Mouse (Mus musculus) kidney, embryonic 15.5 days (tissue): ENCODE measurements around the gene Omd. TPM values are rescaled to one million over a fixed set of nuclear protein-coding genes. Genes with fewer than 3 reads are reported as not detected.
A peak's percentile ranks its signal among the peaks of the same experiment; 100 is the strongest.

Experiments
- ATAC-seq: fragments of 200-750 bp; cut with Nextera tagmentation; replicated peaks from 2 replicates; pipeline ENCODE4 v1.8.0; 2017; ENCODE audit warnings: moderate TSS enrichment; ENCODE audit not compliant: low FRiP score
- H3K27ac ChIP-seq: fragments of 300-500 bp; sonication (generic); 2 replicates; pipeline ENCODE4 v1.5.1; 2015; ENCODE audit warnings: mild to moderate bottlenecking, inconsistent platforms
- H3K27me3 ChIP-seq: fragments of 300-500 bp; sonication (generic); 2 replicates; pipeline ENCODE4 v1.6.1; 2015; ENCODE audit warnings: inconsistent platforms
- H3K36me3 ChIP-seq: fragments of 300-500 bp; sonication (generic); 2 replicates; pipeline ENCODE4 v1.6.1; 2015; ENCODE audit warnings: inconsistent platforms
- H3K4me1 ChIP-seq: fragments of 300-500 bp; sonication (generic); 2 replicates; pipeline ENCODE4 v1.6.1; 2015; ENCODE audit warnings: inconsistent platforms
- H3K4me2 ChIP-seq: fragments of 300-500 bp; sonication (generic); 2 replicates; pipeline ENCODE4 v1.6.1; 2015; ENCODE audit warnings: moderate library complexity, mild to moderate bottlenecking, inconsistent platforms
- H3K4me3 ChIP-seq: fragments of 300-500 bp; sonication (generic); replicated peaks from 2 replicates; pipeline ENCODE4 v1.5.1; 2015; ENCODE audit warnings: mild to moderate bottlenecking, inconsistent platforms
- H3K9ac ChIP-seq: fragments of 300-500 bp; sonication (generic); 2 replicates; pipeline ENCODE4 v1.6.1; 2015; ENCODE audit warnings: mild to moderate bottlenecking, inconsistent platforms
- H3K9me3 ChIP-seq: fragments of 300-500 bp; sonication (generic); replicated peaks from 2 replicates; pipeline ENCODE4 v1.6.1; 2016; ENCODE audit warnings: inconsistent platforms
- WGBS: fragments of 180-500 bp; shearing (Covaris S2); methylation state at CpG from one replicate; pipeline ENCODE4 v1.1.7; 2015; ENCODE audit warnings: mixed read lengths; 5-methylcytosine and 5-hydroxymethylcytosine counted together
- polyA plus RNA-seq: library from polyadenylated mRNA; unstranded; fragments of >200 nt; fragmentation: Nextera tagmentation; extraction: Ambion mirVana; gene quantifications from 2 replicates; pipeline ENCODE4 v1.2.1, GENCODE M21; 2015

Omd gene
- polyA plus RNA-seq = 1.8 and 5.6 TPM in 2 replicates

- Histone ChIP-seq H3K4me1 (no peaks in the 10 kb centered on the region), H3K4me2 (no peak within 1 kb of the TSS), H3K27ac (peak within 1 kb of the TSS; percentile 92), H3K4me3 (no peak within 1 kb of the TSS), H3K9me3 (no peaks in the 10 kb centered on the region), H3K27me3 (no peaks in the 10 kb centered on the region), H3K9ac (no peak within 1 kb of the TSS), H3K36me3 (no peaks in the 10 kb centered on the region)
- WGBS = 58% methylated on average over 8 of the region's 8 CpGs
- no peak for ATAC-seq
Measured at GRCm38 (mm10) chr13:49581541-49582530, at the start of gene Omd. TSS of gene Omd (plus strand) at chr13:49582462.

GRCm38 (mm10) chr13:49536946-49537345, 45.3 kb upstream of the Omd start:
- WGBS = 94% methylated on average over 1 of the region's 1 CpGs
- no peaks in the 10 kb centered on the region for H3K4me1 ChIP-seq
- no peak overlapping the region for H3K27ac ChIP-seq
- H3K4me2 ChIP-seq = no peak overlapping the region
- H3K4me3 ChIP-seq = no peak overlapping the region
- H3K36me3 ChIP-seq = no peaks in the 10 kb centered on the region
- no peaks in the 10 kb centered on the region for H3K9me3 ChIP-seq
- H3K27me3 ChIP-seq = no peaks in the 10 kb centered on the region
- no peak for ATAC-seq
- no peak overlapping the region for H3K9ac ChIP-seq

- 86% methylated on average over 1 of the region's 1 CpGs for WGBS
- Histone ChIP-seq H3K36me3 (no peaks in the 10 kb centered on the region), H3K27ac (no peak overlapping the region), H3K4me3 (no peak overlapping the region), H3K4me1 (no peaks in the 10 kb centered on the region), H3K27me3 (no peaks in the 10 kb centered on the region), H3K9me3 (no peaks in the 10 kb centered on the region), H3K4me2 (no peak overlapping the region), H3K9ac (no peak overlapping the region)
- ATAC-seq = no peak
Measured at GRCm38 (mm10) chr13:49538693-49539092, 43.6 kb upstream of the Omd start.

- Histone ChIP-seq H3K4me3 (no peak within 1 kb of the TSS), H3K27me3 (no peaks in the 10 kb centered on the region), H3K36me3 (no peaks in the 10 kb centered on the region), H3K27ac (peak within 1 kb of the TSS; percentile 54; the same call in 1 of the 2 replicates), H3K4me2 (no peak within 1 kb of the TSS), H3K9me3 (no peaks in the 10 kb centered on the region), H3K9ac (no peak within 1 kb of the TSS), H3K4me1 (0 out of 2 replicates have a peak, but pooled peaks cover 3% of the 10 kb centered on the region)
- 62% methylated on average over 3 of the region's 3 CpGs for WGBS
- ATAC-seq = no peak
Measured at GRCm38 (mm10) chr13:49544279-49544678, 38.0 kb upstream of the Omd start, which contains the start of gene Aspn. TSS of gene Aspn (plus strand) at chr13:49544443.

- Histone ChIP-seq H3K4me2 (0 out of 2 replicates have a peak overlapping the region, but pooled peaks have one; percentile 3), H3K4me1 (0 out of 2 replicates have a peak, but pooled peaks cover 3% of the 10 kb centered on the region), H3K27ac (peak overlapping the region; percentile 64), H3K27me3 (no peaks in the 10 kb centered on the region), H3K36me3 (no peaks in the 10 kb centered on the region), H3K9me3 (no peaks in the 10 kb centered on the region), H3K4me3 (no peak overlapping the region), H3K9ac (no peak overlapping the region)
- ATAC-seq = no peak
- WGBS = 58% methylated on average over 3 of the region's 3 CpGs
Measured at GRCm38 (mm10) chr13:49545646-49546045, 36.6 kb upstream of the Omd start.

- Histone ChIP-seq H3K9ac (no peak overlapping the region), H3K4me3 (no peak overlapping the region), H3K4me2 (no peak overlapping the region), H3K27me3 (no peaks in the 10 kb centered on the region), H3K36me3 (no peaks in the 10 kb centered on the region), H3K9me3 (no peaks in the 10 kb centered on the region), H3K4me1 (0 out of 2 replicates have a peak, but pooled peaks cover 3% of the 10 kb centered on the region), H3K27ac (peak overlapping the region; percentile 64)
- 70% methylated on average over 1 of the region's 1 CpGs for WGBS
- ATAC-seq = no peak
Measured at GRCm38 (mm10) chr13:49546517-49546916, 35.7 kb upstream of the Omd start.

- Histone ChIP-seq H3K4me2 (no peak overlapping the region), H3K36me3 (no peaks in the 10 kb centered on the region), H3K9ac (no peak overlapping the region), H3K27ac (no peak overlapping the region), H3K4me3 (no peak overlapping the region), H3K9me3 (no peaks in the 10 kb centered on the region), H3K4me1 (0 out of 2 replicates have a peak, but pooled peaks cover 3% of the 10 kb centered on the region), H3K27me3 (no peaks in the 10 kb centered on the region)
- WGBS = 69% methylated on average over 1 of the region's 1 CpGs
- no peak for ATAC-seq
Measured at GRCm38 (mm10) chr13:49547563-49548150, 34.6 kb upstream of the Omd start.

GRCm38 (mm10) chr13:49549616-49550015, 32.6 kb upstream of the Omd start:
- no peaks in the 10 kb centered on the region for H3K27me3 ChIP-seq

GRCm38 (mm10) chr13:49554519-49554918, 27.7 kb upstream of the Omd start:
- no peak overlapping the region for H3K4me3 ChIP-seq
- H3K4me2 ChIP-seq = no peak overlapping the region
- H3K9me3 ChIP-seq = no peaks in the 10 kb centered on the region
- H3K27ac ChIP-seq = no peak overlapping the region
- no peaks in the 10 kb centered on the region for H3K27me3 ChIP-seq
- H3K4me1 ChIP-seq = no peaks in the 10 kb centered on the region
- no peaks in the 10 kb centered on the region for H3K36me3 ChIP-seq
- H3K9ac ChIP-seq = no peak overlapping the region
- no peak for ATAC-seq
- WGBS = 82% methylated on average over 5 of the region's 5 CpGs

More at GRCm38 (mm10) chr13:49549616-49550015, 32.6 kb upstream of the Omd start:
- Histone ChIP-seq H3K27ac (no peak overlapping the region), H3K4me1 (0 out of 2 replicates have a peak, but pooled peaks cover 3% of the 10 kb centered on the region), H3K9me3 (no peaks in the 10 kb centered on the region), H3K4me2 (no peak overlapping the region), H3K4me3 (no peak overlapping the region), H3K36me3 (no peaks in the 10 kb centered on the region), H3K9ac (no peak overlapping the region)
- WGBS = 96% methylated on average over 3 of the region's 3 CpGs
- no peak for ATAC-seq

- Histone ChIP-seq H3K4me1 (no peaks in the 10 kb centered on the region), H3K27ac (no peak overlapping the region), H3K9ac (no peak overlapping the region), H3K36me3 (no peaks in the 10 kb centered on the region), H3K4me2 (no peak overlapping the region), H3K4me3 (no peak overlapping the region), H3K27me3 (no peaks in the 10 kb centered on the region), H3K9me3 (no peaks in the 10 kb centered on the region)
- 88% methylated on average over 1 of the region's 1 CpGs for WGBS
- no peak for ATAC-seq
Measured at GRCm38 (mm10) chr13:49556203-49556602, 26.1 kb upstream of the Omd start.

- no peak for ATAC-seq
- no peaks in the 10 kb centered on the region for H3K9me3 ChIP-seq
- no peaks in the 10 kb centered on the region for H3K36me3 ChIP-seq
- no peaks in the 10 kb centered on the region for H3K4me1 ChIP-seq
- WGBS = 61% methylated on average over 1 of the region's 1 CpGs
- no peak overlapping the region for H3K27ac ChIP-seq
- H3K27me3 ChIP-seq = no peaks in the 10 kb centered on the region
- H3K9ac ChIP-seq = no peak overlapping the region
- H3K4me2 ChIP-seq = no peak overlapping the region
- no peak overlapping the region for H3K4me3 ChIP-seq
Measured at GRCm38 (mm10) chr13:49556924-49557323, 25.3 kb upstream of the Omd start.

- no peak overlapping the region for H3K9ac ChIP-seq
- ATAC-seq = no peak
- H3K9me3 ChIP-seq = no peaks in the 10 kb centered on the region
- H3K4me3 ChIP-seq = no peak overlapping the region
- H3K4me1 ChIP-seq = no peaks in the 10 kb centered on the region
- 53% methylated on average over 2 of the region's 2 CpGs for WGBS
- no peaks in the 10 kb centered on the region for H3K36me3 ChIP-seq
- H3K27ac ChIP-seq = no peak overlapping the region
- H3K27me3 ChIP-seq = no peaks in the 10 kb centered on the region
- H3K4me2 ChIP-seq = no peak overlapping the region
Measured at GRCm38 (mm10) chr13:49559185-49559584, 23.1 kb upstream of the Omd start.
